Mouse (Mus musculus): ENCODE measurements at regions not wholly inside any gene's neighbourhood (a gene's known extent, or its start where the extent isn't known, plus 50 kb on each side); places are given as distances from the start of the nearest gene placed in this dataset.
A peak's percentile ranks its signal among the peaks of the same experiment; 100 is the strongest.

GRCm38 (mm10) chr13:112081935-112082334, 206.3 kb upstream of the Ankrd55 start:
- DNase-seq: no peak

DNA sequence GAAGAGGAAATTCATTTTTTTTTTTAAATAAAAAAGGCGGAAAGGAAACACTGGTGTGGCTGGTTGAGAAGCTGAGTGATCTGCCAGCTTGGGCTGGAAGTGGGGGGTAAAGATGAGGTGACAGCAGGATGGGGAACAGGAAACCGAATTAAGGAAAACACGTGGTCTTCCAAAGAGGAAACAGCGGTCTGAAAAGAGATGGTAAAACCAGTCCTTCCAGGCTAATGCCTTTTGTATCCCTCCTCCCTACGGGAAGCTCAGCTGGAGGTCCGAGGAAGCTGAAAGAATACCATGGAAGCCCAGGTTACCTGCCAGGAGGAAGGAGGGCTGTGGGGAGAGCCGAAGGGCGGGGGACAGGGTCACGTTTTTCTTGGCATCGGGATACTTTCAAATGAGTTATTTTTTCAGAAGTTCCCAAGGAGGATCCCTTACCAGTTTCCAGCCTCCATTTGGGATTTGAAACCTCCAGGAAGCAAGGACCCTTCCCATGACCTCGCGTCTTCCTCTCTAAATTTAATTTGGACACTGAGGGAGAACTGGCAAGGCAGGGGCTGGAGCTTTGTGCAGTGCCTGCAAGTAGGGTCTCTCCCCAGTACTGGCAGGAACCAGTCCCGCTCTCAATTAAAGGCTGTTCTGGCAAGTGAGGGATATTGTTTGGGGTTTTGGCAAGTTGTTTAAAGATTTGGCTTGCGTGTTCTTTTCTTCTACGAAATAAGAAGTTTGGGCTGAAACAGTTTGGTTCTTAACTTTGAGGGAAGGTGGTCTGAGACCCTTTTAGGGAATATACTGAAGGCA, 203.6 kb upstream of the Ankrd55 start:
- DNase-seq: no peak

DNA sequence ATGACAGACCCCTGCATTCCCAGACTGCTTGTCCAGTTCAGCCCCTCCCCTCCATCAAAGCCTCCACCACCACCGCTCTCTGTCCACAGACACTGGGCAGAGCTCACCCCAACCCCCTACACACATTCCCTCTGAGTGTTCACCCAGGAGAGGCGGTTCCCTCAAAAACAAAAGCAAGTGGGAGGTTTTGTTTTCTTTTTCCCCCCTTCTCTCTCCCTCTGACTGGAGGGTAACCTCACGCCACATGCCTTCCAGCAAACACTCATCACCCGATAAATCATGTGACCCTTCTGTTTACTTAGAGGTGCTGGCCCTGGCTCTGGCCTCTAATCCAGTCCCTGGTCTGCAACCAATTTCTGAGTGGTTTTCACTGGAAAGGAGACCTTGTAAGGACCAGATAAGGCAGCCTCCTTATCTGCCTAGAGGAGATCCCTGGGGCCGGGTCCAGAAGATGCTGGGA, 199.9 kb upstream of the Ankrd55 start:
- DNase-seq: no peak

- DNase-seq: no peak
These were observed 197.5 kb upstream of the Ankrd55 start for GRCm38 (mm10) chr13:112090737-112091136.

GRCm38 (mm10) chr13:112095595-112096139, 192.6 kb upstream of the Ankrd55 start:
- DNase-seq: no peak

- DNase-seq: no peak
These were observed 188.2 kb upstream of the Ankrd55 start for GRCm38 (mm10) chr13:112099953-112100591.

GRCm38 (mm10) chr13:112100592-112101420, 187.4 kb upstream of the Ankrd55 start:
- peak; percentile 27 for DNase-seq

DNA sequence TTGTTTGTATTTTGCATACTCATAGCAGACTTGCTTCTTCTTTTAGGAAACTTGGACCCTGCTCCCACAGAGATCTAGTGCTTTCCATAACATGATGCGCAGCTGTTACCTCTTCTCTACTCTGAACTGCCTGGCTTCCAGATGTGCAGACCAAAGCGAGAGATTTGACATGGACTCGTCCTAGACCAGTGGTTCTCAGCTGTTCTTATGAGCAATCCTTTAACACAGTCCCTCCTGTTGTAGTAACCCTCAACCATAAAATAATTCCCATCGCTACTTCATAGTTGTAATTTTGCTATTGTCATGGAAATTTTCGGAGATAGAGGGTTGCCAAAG, 186.9 kb upstream of the Ankrd55 start:
- no peak for DNase-seq

- DNase-seq: no peak
These were observed 182.3 kb upstream of the Ankrd55 start for GRCm38 (mm10) chr13:112105953-112106352.

- no peak for DNase-seq
These were observed 173.5 kb upstream of the Ankrd55 start for GRCm38 (mm10) chr13:112114741-112115201.

DNA sequence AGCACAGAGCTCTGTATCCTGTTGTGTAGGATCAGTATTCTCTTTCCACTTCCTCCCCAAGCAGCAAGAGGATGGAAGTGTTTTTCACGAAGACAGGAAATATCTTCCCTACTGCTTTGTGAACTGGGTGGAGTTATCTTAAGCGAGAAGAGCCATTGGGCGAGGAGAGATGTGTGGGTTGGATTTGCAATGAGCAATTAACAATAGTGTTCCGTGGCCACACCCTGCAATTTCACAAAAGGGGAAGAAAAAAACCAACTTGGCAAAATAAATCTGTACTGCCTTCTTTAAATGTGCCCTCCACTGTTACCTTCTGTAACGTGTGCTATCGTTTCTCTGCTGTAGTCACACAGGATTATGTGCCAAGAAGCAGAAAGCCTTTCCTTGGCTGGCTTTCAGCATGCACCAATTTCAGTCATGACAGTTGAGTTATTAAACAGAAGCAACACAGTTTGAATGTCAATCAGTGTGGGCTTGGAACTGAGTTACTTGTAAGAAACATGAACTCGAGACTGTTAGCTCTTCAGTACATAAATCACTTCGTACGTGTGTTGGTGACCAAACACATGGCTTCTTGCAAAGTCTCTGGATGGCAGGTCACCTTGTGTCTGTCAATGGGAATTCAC, 172.0 kb upstream of the Ankrd55 start:
- DNase-seq: no peak

DNA sequence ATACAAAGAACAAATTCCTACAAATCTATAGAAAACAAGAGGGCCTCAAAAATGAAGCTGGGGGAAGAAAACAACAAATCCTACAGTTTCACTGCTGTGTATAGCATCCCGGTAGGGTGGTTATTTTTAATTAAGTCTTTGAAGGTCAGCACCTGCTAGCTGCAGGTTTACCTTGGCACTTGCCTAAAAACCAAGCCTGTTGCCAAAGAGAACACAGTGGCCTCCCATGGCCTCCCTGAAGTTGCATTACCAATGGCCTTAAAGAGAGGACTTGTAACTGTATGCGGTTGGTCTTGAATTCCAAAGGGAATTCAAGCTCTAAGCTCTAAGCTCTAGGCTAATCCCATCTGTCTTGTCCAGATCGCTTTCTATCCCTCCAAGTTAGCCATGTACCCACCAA, 169.7 kb upstream of the Ankrd55 start:
- no peak for DNase-seq

- DNase-seq: no peak
These were observed 168.6 kb upstream of the Ankrd55 start for GRCm38 (mm10) chr13:112119611-112120041.

- DNase-seq: no peak
These were observed 167.9 kb upstream of the Ankrd55 start for GRCm38 (mm10) chr13:112120346-112120745.

- no peak for DNase-seq
These were observed 167.1 kb upstream of the Ankrd55 start for GRCm38 (mm10) chr13:112121110-112121509.

- DNase-seq: no peak
These were observed 165.3 kb upstream of the Ankrd55 start for GRCm38 (mm10) chr13:112122842-112123373.

- DNase-seq: no peak
These were observed 162.3 kb upstream of the Ankrd55 start for GRCm38 (mm10) chr13:112125769-112126469.

- DNase-seq: no peak
These were observed 158.0 kb upstream of the Ankrd55 start for GRCm38 (mm10) chr13:112130220-112130619.

DNA sequence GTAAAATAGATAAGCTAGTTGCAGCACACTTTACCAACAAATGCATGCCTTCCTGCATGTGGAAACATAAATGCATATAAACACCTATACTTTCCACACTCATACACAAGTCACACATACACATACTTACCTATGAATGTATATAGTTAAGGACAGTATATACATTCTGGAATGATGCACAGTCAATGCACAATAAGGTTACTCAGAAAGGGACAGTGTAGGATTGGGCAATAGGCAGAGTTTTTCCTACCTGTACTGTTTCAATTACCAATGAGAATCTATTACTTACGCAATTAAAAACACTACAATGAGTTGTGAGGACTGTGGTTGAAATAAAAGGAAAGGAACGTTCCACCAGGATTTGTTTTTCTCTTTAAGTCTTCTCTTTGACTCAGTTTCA, 157.5 kb upstream of the Ankrd55 start:
- no peak for DNase-seq

DNA sequence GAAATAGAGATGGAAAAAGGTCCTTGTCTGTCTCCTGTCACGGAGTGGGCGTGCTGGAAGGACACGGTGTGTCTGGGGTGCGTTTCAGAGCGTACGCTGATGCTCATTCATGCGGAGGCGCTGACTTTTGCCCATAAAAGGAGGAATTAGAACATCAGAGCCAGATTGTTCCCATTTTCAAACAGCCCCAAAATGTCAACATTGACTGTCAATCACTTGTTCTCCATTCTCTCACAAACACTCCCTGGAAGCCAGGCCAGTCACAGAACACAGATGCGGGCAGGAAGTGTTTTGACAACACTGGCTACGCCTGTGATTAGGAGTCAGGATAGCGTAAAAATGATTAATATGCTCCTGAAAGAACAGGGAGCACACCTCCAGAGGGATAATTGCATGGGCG, 157.1 kb upstream of the Ankrd55 start:
- no peak for DNase-seq

- DNase-seq: no peak
These were observed 154.5 kb upstream of the Ankrd55 start for GRCm38 (mm10) chr13:112133736-112134135.

DNA sequence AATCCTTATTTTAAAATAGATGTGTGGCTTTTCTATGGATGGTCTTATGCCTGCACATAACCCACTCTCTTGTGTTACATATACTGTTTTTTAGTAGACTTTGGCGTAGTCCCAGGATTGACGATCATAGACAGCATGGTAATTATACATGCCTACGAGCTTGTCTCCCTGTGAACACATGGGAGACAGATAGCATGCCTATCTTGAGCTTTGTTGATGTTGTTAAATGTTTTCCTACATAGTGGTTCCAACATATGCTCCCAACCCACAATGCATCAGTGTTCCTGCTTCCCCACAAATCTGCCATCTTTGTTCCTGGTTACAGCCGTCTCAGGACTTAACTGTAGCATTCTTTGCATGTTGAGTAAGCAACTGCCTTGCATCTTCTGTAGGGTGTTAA, 153.6 kb upstream of the Ankrd55 start:
- no peak for DNase-seq

Data from right cerebral cortex, postnatal 14 days (tissue).